Mouse (Mus musculus) hindbrain, postnatal 0 days (tissue): ENCODE data around the gene Insrr. TPM values are rescaled to one million over a fixed set of nuclear protein-coding genes. Genes with fewer than 3 reads are reported as not detected.
A peak's percentile ranks its signal among the peaks of the same experiment; 100 is the strongest.
"Not testable (repeated sequence)": the region's sequence is repeated elsewhere in the genome, so short reads cannot be mapped to it uniquely, and the experiment has no call there.

Experiments
- ATAC-seq: fragments of 200-750 bp; cut with Nextera tagmentation; 2 replicates; pipeline ENCODE4 v1.8.0; 2017; ENCODE audit warnings: mild to moderate bottlenecking, moderate TSS enrichment, moderate library complexity
- DNase-seq: peaks from one replicate; pipeline ENCODE4 v3.0.0-alpha.2; 2015; ENCODE audit warnings: low spot score
- H3K27ac ChIP-seq: fragments of 300-500 bp; sonication (generic); 2 replicates; pipeline ENCODE4 v1.5.1; 2014; ENCODE audit warnings: mild to moderate bottlenecking
- H3K27me3 ChIP-seq: fragments of 300-500 bp; sonication (generic); 2 replicates; pipeline ENCODE4 v1.6.1; 2014; ENCODE audit warnings: low read length, mixed read lengths; ENCODE audit not compliant: insufficient read depth
- H3K36me3 ChIP-seq: fragments of 300-500 bp; sonication (generic); 2 replicates; pipeline ENCODE4 v1.6.1; 2014; ENCODE audit warnings: low read length, mixed read lengths; ENCODE audit not compliant: insufficient read depth
- H3K4me1 ChIP-seq: fragments of 300-500 bp; sonication (generic); 2 replicates; pipeline ENCODE4 v1.6.1; 2014; ENCODE audit warnings: antibody characterized with exemption, low read length, mixed read lengths; ENCODE audit not compliant: insufficient read depth
- H3K4me2 ChIP-seq: fragments of 300-500 bp; sonication (generic); 2 replicates; pipeline ENCODE4 v1.6.1; 2014; ENCODE audit warnings: low read depth, mild to moderate bottlenecking, low read length, moderate library complexity, mixed read lengths
- H3K4me3 ChIP-seq: fragments of 300-500 bp; sonication (generic); 2 replicates; pipeline ENCODE4 v1.5.1; 2014; ENCODE audit warnings: low read length
- H3K9ac ChIP-seq: fragments of 300-500 bp; sonication (generic); replicated peaks from 2 replicates; pipeline ENCODE4 v1.6.1; 2014; ENCODE audit warnings: mild to moderate bottlenecking, low read length, moderate library complexity, mixed read lengths
- H3K9me3 ChIP-seq: fragments of 300-500 bp; sonication (generic); 2 replicates; pipeline ENCODE4 v1.6.1; 2016; ENCODE audit warnings: low read length, mixed read lengths
- CTCF ChIP-seq: IDR thresholded peaks from 2 replicates; pipeline ENCODE4 v1.5.1; 2016; ENCODE audit warnings: antibody characterized with exemption, control low read depth, low read depth
- WGBS: fragments of 180-500 bp; shearing (Covaris S2); extraction: QIAGEN DNeasy Blood & Tissue Kit; methylation state at CpG from one replicate; pipeline ENCODE4 v1.1.7; 2014; 5-methylcytosine and 5-hydroxymethylcytosine counted together
- polyA plus RNA-seq: library from polyadenylated mRNA; unstranded; fragments of >200 nt; fragmentation: Nextera tagmentation; extraction: Ambion mirVana; gene quantifications from 2 replicates; pipeline ENCODE4 v1.2.1, GENCODE M21; 2015
- total RNA-seq: library from RNA; depleted of rRNA; stranded (reverse); fragments of >200 nt; gene quantifications from 2 replicates; pipeline ENCODE4 v1.2.3, GENCODE M21; 2014; rRNA removed

Insrr gene
- total and polyA plus RNA-seq, 2 experiments from 2014 or later: 0.44 to 0.78 TPM

- no peaks in the 10 kb centered on the region for H3K27me3 ChIP-seq
- ATAC-seq (peak; percentile 36; the same call in 1 of the 2 replicates), DNase-seq (peak; percentile 84)
- H3K4me3 ChIP-seq: no peak overlapping the region
- peak; percentile 90 for TF ChIP-seq CTCF
- H3K9ac ChIP-seq: no peak overlapping the region
- H3K9me3 ChIP-seq: no peaks in the 10 kb centered on the region
- peaks cover 48% of the 10 kb centered on the region for H3K36me3 ChIP-seq
- no peak overlapping the region for H3K4me2 ChIP-seq
- 29% methylated on average over 3 of the region's 3 CpGs for WGBS
- no peaks in the 10 kb centered on the region for H3K4me1 ChIP-seq
- H3K27ac ChIP-seq: no peak overlapping the region
Observed at GRCm38 (mm10) chr3:87859813-87860212, 63.1 kb downstream of the Insrr start.

DNA sequence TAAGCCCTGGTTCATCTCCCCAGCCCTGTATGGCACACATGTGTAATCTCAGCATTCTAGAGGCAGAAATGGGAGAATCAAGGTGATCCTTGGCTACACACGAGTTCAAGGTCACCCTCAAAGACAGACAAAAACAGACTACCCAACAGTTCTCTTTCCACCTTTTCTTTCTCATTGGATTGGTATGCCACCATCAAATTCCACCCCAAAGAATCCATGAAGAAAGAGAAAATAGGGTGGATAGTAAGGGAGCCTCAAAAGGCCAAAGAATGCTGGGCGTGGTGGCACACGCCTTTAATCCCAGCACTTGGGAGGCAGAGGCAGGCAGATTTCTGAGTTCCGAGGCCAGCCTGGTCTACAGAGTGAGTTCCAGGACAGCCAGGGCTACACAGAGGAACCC lies 67.4 kb downstream of the Insrr start:
- 96% methylated on average over 4 of the region's 4 CpGs for WGBS

More for the DNA sequence above, 67.4 kb downstream of the Insrr start:
- H3K9me3 ChIP-seq, DNase-seq, H3K4me1 ChIP-seq, H3K4me3 ChIP-seq, ATAC-seq, H3K27ac ChIP-seq, H3K9ac ChIP-seq, H3K27me3 ChIP-seq, H3K4me2 ChIP-seq: not testable (repeated sequence)
- H3K36me3 ChIP-seq: peaks cover 64% of the 10 kb centered on the region

Other genes with a start within 250 kb of the Insrr start
- gene Arhgef11, start 179.4 kb upstream of the Insrr start, total RNA-seq: 73.9 and 75.5 TPM in 2 replicates
- 14.6 and 17.4 TPM in 2 replicates for gene Arhgef11, start 179.4 kb upstream of the Insrr start, polyA plus RNA-seq
- 0.40 and 4.4 TPM in 2 replicates for gene Lrrc71, start 48.3 kb upstream of the Insrr start, total RNA-seq
- 0.77 and 1.2 TPM in 2 replicates for gene Lrrc71, start 48.3 kb upstream of the Insrr start, polyA plus RNA-seq
- 3.2 and 4.8 TPM in 2 replicates for gene Ntrk1, start 1.8 kb upstream of the Insrr start, total RNA-seq
- 5.2 and 5.4 TPM in 2 replicates for gene Ntrk1, start 1.8 kb upstream of the Insrr start, polyA plus RNA-seq
- gene Pear1, start 27.4 kb downstream of the Insrr start, total RNA-seq: 19.4 and 22.7 TPM in 2 replicates
- gene Pear1, start 27.4 kb downstream of the Insrr start, polyA plus RNA-seq: 6.4 and 7.4 TPM in 2 replicates
- gene Sh2d2a, start 49.8 kb downstream of the Insrr start, total RNA-seq: not detected in 2 replicates
- not detected in 2 replicates for gene Sh2d2a, start 49.8 kb downstream of the Insrr start, polyA plus RNA-seq
- gene Prcc, start 88.7 kb downstream of the Insrr start, total RNA-seq: 93.8 and 97.8 TPM in 2 replicates
- gene Prcc, start 88.7 kb downstream of the Insrr start, polyA plus RNA-seq: 20.8 and 20.9 TPM in 2 replicates
- gene Hdgf, start 109.4 kb downstream of the Insrr start, total RNA-seq: 82.1 and 82.7 TPM in 2 replicates
- 145 and 148 TPM in 2 replicates for gene Hdgf, start 109.4 kb downstream of the Insrr start, polyA plus RNA-seq
- gene Mrpl24, start 122.6 kb downstream of the Insrr start, total RNA-seq: 32.1 and 43.2 TPM in 2 replicates
- 44.6 and 50.3 TPM in 2 replicates for gene Mrpl24, start 122.6 kb downstream of the Insrr start, polyA plus RNA-seq
- 23.8 and 26.2 TPM in 2 replicates for gene Isg20l2, start 133.4 kb downstream of the Insrr start, total RNA-seq
- gene Isg20l2, start 133.4 kb downstream of the Insrr start, polyA plus RNA-seq: 19.1 and 20.1 TPM in 2 replicates
- gene Rrnad1, start 133.8 kb downstream of the Insrr start, total RNA-seq: 19.4 and 36.4 TPM in 2 replicates
- 18.1 and 19.3 TPM in 2 replicates for gene Rrnad1, start 133.8 kb downstream of the Insrr start, polyA plus RNA-seq
- gene Crabp2, start 151.7 kb downstream of the Insrr start, total RNA-seq: 9.8 and 28.6 TPM in 2 replicates
- gene Crabp2, start 151.7 kb downstream of the Insrr start, polyA plus RNA-seq: 44.5 and 46.3 TPM in 2 replicates
- 37.2 and 40.0 TPM in 2 replicates for gene Nes, start 174.1 kb downstream of the Insrr start, total RNA-seq
- 14.9 and 15.7 TPM in 2 replicates for gene Nes, start 174.1 kb downstream of the Insrr start, polyA plus RNA-seq
- 318 and 347 TPM in 2 replicates for gene Bcan, start 203.3 kb downstream of the Insrr start, total RNA-seq
- 229 and 237 TPM in 2 replicates for gene Bcan, start 203.3 kb downstream of the Insrr start, polyA plus RNA-seq
- gene Hapln2, start 230.6 kb downstream of the Insrr start, total RNA-seq: 0.47 and 0.50 TPM in 2 replicates
- gene Hapln2, start 230.6 kb downstream of the Insrr start, polyA plus RNA-seq: 1.2 and 1.5 TPM in 2 replicates
- gene Gpatch4, start 246.2 kb downstream of the Insrr start, total RNA-seq: 6.3 and 9.0 TPM in 2 replicates
- gene Gpatch4, start 246.2 kb downstream of the Insrr start, polyA plus RNA-seq: 31.7 and 33.5 TPM in 2 replicates